Mouse (Mus musculus): ENCODE measurements around the gene Thbs3.

DNA sequence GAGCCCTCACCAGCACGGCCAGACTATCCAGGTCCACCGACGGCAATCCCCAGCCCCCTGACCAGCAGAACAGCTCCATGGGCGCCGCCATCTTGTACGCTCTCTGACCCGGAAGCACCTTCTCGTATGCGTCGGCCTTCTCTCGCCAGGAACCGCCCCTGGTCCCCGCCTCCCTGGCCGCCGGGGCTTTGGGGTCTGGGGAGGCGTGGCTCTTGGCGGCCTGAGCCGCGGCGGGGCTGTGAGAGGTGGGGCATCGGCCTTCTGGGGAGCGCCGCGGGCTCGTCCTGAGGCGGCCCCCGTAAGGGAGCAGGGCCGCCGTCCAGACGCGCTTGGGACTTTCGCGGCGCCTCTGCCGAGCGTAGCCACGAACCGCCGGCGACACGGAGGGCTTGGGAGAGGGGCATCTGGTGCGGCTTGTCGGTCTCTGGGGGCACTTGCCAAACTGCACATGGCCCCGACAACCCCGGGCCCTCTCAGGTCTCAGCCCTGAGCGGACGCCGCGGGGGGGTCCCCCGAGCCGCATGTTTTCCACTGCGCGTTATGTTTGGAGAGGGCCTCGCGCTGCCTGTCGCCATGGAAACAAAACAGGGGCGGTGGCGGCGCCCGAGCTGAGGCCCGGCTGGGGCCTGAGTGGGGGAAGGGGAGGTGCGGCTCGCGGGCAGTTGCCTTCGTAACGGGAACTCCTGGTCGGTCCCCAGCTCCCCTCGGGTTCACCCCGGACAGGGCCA lies 1.0 kb upstream of the Thbs3 start:
- TF ChIP-seq CTCF (conservative IDR thresholded peaks at IDR 0.05; ENCODE audit: insufficient read depth, insufficient read length, low read depth, low read length) (no peak), POLR2A (IDR thresholded peaks at IDR 0.05; ENCODE audit: low read depth, low read length) (peak; percentile 48)

Data from kidney, adult 2 months (tissue).